Mouse (Mus musculus): ENCODE results near the gene Tmeff2. TPM values are rescaled to one million over a fixed set of nuclear protein-coding genes. Genes with fewer than 3 reads are reported as not detected.

Gene Tmeff2
- polyA plus RNA-seq, 1 experiment = not detected

- TF ChIP-seq CTCF (IDR thresholded peaks at IDR 0.05; ENCODE audit: insufficient read depth, low read depth, low read length) = no peak
Measured at GRCm38 (mm10) chr1:51040249-51040648, 139.8 kb downstream of the Tmeff2 start.

GRCm38 (mm10) chr1:51044810-51045209, 144.4 kb downstream of the Tmeff2 start:
- 82% methylated on average over 7 of the region's 7 CpGs for WGBS
- Histone ChIP-seq H3K4me1 (ENCODE audit: control insufficient read depth, insufficient read depth, low read length) (no peaks in the 10 kb centered on the region), H3K4me3 (ENCODE audit: insufficient read depth, low read depth, low read length) (no peak overlapping the region), H3K27ac (ENCODE audit: insufficient read depth, low read depth, low read length) (no peak overlapping the region)
- TF ChIP-seq POLR2A (IDR thresholded peaks at IDR 0.05; ENCODE audit: insufficient read depth, low read depth, low read length) (no peak), CTCF (IDR thresholded peaks at IDR 0.05; ENCODE audit: insufficient read depth, low read depth, low read length) (no peak)

More at GRCm38 (mm10) chr1:51040249-51040648, 139.8 kb downstream of the Tmeff2 start:
- Histone ChIP-seq H3K4me3 (ENCODE audit: insufficient read depth, low read depth, low read length) (no peak overlapping the region), H3K27ac (ENCODE audit: insufficient read depth, low read depth, low read length) (no peak overlapping the region), H3K4me1 (ENCODE audit: control insufficient read depth, insufficient read depth, low read length) (no peaks in the 10 kb centered on the region)
- 65% methylated on average over 5 of the region's 5 CpGs for WGBS

- no peak overlapping the region for H3K4me3 ChIP-seq (ENCODE audit: insufficient read depth, low read depth, low read length)
- H3K4me1 ChIP-seq (ENCODE audit: control insufficient read depth, insufficient read depth, low read length) = no peaks in the 10 kb centered on the region
- no peak for TF ChIP-seq CTCF (IDR thresholded peaks at IDR 0.05; ENCODE audit: insufficient read depth, low read depth, low read length)
- TF ChIP-seq POLR2A (IDR thresholded peaks at IDR 0.05; ENCODE audit: insufficient read depth, low read depth, low read length) = no peak
Measured at GRCm38 (mm10) chr1:51064549-51064948, 164.1 kb downstream of the Tmeff2 start.

GRCm38 (mm10) chr1:51065652-51066051, 165.2 kb downstream of the Tmeff2 start:
- 87% methylated on average over 2 of the region's 2 CpGs for WGBS
- no peak overlapping the region for H3K27ac ChIP-seq (ENCODE audit: insufficient read depth, low read depth, low read length)
- H3K4me1 ChIP-seq (ENCODE audit: control insufficient read depth, insufficient read depth, low read length) = no peaks in the 10 kb centered on the region
- H3K4me3 ChIP-seq (ENCODE audit: insufficient read depth, low read depth, low read length) = no peak overlapping the region
- no peak for TF ChIP-seq CTCF (IDR thresholded peaks at IDR 0.05; ENCODE audit: insufficient read depth, low read depth, low read length)
- TF ChIP-seq POLR2A (IDR thresholded peaks at IDR 0.05; ENCODE audit: insufficient read depth, low read depth, low read length) = no peak

More at GRCm38 (mm10) chr1:51064549-51064948, 164.1 kb downstream of the Tmeff2 start:
- H3K27ac ChIP-seq (ENCODE audit: insufficient read depth, low read depth, low read length) = no peak overlapping the region

GRCm38 (mm10) chr1:51068814-51069213, 168.4 kb downstream of the Tmeff2 start:
- H3K4me1 ChIP-seq (ENCODE audit: control insufficient read depth, insufficient read depth, low read length) = no peaks in the 10 kb centered on the region
- TF ChIP-seq CTCF (IDR thresholded peaks at IDR 0.05; ENCODE audit: insufficient read depth, low read depth, low read length) = no peak
- TF ChIP-seq POLR2A (IDR thresholded peaks at IDR 0.05; ENCODE audit: insufficient read depth, low read depth, low read length) = no peak
- peak overlapping the region; percentile 51; the same call in 1 of the 2 replicates for H3K27ac ChIP-seq (ENCODE audit: insufficient read depth, low read depth, low read length)
- H3K4me3 ChIP-seq (ENCODE audit: insufficient read depth, low read depth, low read length) = no peak overlapping the region
- WGBS = 40% methylated on average over 3 of the region's 3 CpGs

- 92% methylated on average over 2 of the region's 2 CpGs for WGBS
- no peaks in the 10 kb centered on the region for H3K4me1 ChIP-seq (ENCODE audit: control insufficient read depth, insufficient read depth, low read length)
- no peak for TF ChIP-seq CTCF (IDR thresholded peaks at IDR 0.05; ENCODE audit: insufficient read depth, low read depth, low read length)
- TF ChIP-seq POLR2A (IDR thresholded peaks at IDR 0.05; ENCODE audit: insufficient read depth, low read depth, low read length) = no peak
- no peak overlapping the region for H3K4me3 ChIP-seq (ENCODE audit: insufficient read depth, low read depth, low read length)
- H3K27ac ChIP-seq (ENCODE audit: insufficient read depth, low read depth, low read length) = peak overlapping the region; percentile 51; the same call in 1 of the 2 replicates
Measured at GRCm38 (mm10) chr1:51069288-51069687, 168.8 kb downstream of the Tmeff2 start.

- 86% methylated on average over 3 of the region's 3 CpGs for WGBS
Measured at GRCm38 (mm10) chr1:51074076-51074475, 173.6 kb downstream of the Tmeff2 start.

GRCm38 (mm10) chr1:51075785-51076771, 175.6 kb downstream of the Tmeff2 start:
- H3K4me1 ChIP-seq (ENCODE audit: control insufficient read depth, insufficient read depth, low read length) = no peaks in the 10 kb centered on the region
- no peak for TF ChIP-seq CTCF (IDR thresholded peaks at IDR 0.05; ENCODE audit: insufficient read depth, low read depth, low read length)
- no peak for TF ChIP-seq POLR2A (IDR thresholded peaks at IDR 0.05; ENCODE audit: insufficient read depth, low read depth, low read length)
- no peak overlapping the region for H3K4me3 ChIP-seq (ENCODE audit: insufficient read depth, low read depth, low read length)
- no peak overlapping the region for H3K27ac ChIP-seq (ENCODE audit: insufficient read depth, low read depth, low read length)
- 47% methylated on average over 15 of the region's 15 CpGs for WGBS

More at GRCm38 (mm10) chr1:51074076-51074475, 173.6 kb downstream of the Tmeff2 start:
- TF ChIP-seq POLR2A (IDR thresholded peaks at IDR 0.05; ENCODE audit: insufficient read depth, low read depth, low read length) (no peak), CTCF (IDR thresholded peaks at IDR 0.05; ENCODE audit: insufficient read depth, low read depth, low read length) (no peak)
- no peak overlapping the region for H3K4me3 ChIP-seq (ENCODE audit: insufficient read depth, low read depth, low read length)
- no peak overlapping the region for H3K27ac ChIP-seq (ENCODE audit: insufficient read depth, low read depth, low read length)
- no peaks in the 10 kb centered on the region for H3K4me1 ChIP-seq (ENCODE audit: control insufficient read depth, insufficient read depth, low read length)

- WGBS = 80% methylated on average over 2 of the region's 2 CpGs
- Histone ChIP-seq H3K4me1 (ENCODE audit: control insufficient read depth, insufficient read depth, low read length) (no peaks in the 10 kb centered on the region), H3K4me3 (ENCODE audit: insufficient read depth, low read depth, low read length) (no peak overlapping the region), H3K27ac (ENCODE audit: insufficient read depth, low read depth, low read length) (no peak overlapping the region)
- TF ChIP-seq CTCF (IDR thresholded peaks at IDR 0.05; ENCODE audit: insufficient read depth, low read depth, low read length) = no peak
- no peak for TF ChIP-seq POLR2A (IDR thresholded peaks at IDR 0.05; ENCODE audit: insufficient read depth, low read depth, low read length)
Measured at GRCm38 (mm10) chr1:51088921-51089320, 188.5 kb downstream of the Tmeff2 start.

Measured in olfactory bulb, adult 2 months (tissue).